Comparison of ENCODE assay signal across 10 mouse cellular contexts in genomic region chr12:81331937-81332874, GRCm38 (mm10). TPM values are rescaled to one million over a fixed set of nuclear protein-coding genes. Genes with fewer than 3 reads are reported as not detected.
DNase-seq lines count a peak whose midpoint lies in the region; ATAC-seq and TF ChIP-seq lines count a peak whose summit lies in the region.
"Had no signal": no experiment of that assay in that cellular context is flagged by ENCODE, and none has a peak within 500 bp of the region (broad histone marks: within the 10 kb centered on the region; RNA-seq: fewer than 3 reads in every experiment).

No protein-coding gene starts in this region.

- H3K9ac ChIP-seq in lung, embryonic 16.5 days (ENCODE audit: low read length) = peak overlapping the region; percentile 70

- no peak for TF ChIP-seq POLR2A in lung, adult 2 months (IDR thresholded peaks at IDR 0.05; ENCODE audit: borderline replicate concordance, extremely low read depth, low read depth, low read length)
- TF ChIP-seq POLR2A in cortical plate, adult 2 months (IDR thresholded peaks at IDR 0.05; ENCODE audit: extremely low read depth, insufficient read depth, low read length) = peak; percentile 30; the same call in 1 of the 2 replicates

- no peaks in the 10 kb centered on the region for H3K4me1 ChIP-seq in lung, adult 2 months (ENCODE audit: control insufficient read depth, insufficient read depth, low read length)
- peaks cover 2% of the 10 kb centered on the region; the same call in 1 of the 2 replicates for H3K4me1 ChIP-seq in cortical plate, adult 2 months (ENCODE audit: control insufficient read depth, insufficient read depth, low read length)
- no peaks in the 10 kb centered on the region for H3K4me1 ChIP-seq in lung, embryonic 16.5 days (replicated peaks; ENCODE audit: control insufficient read depth, insufficient read depth, low read length)

- H3K36me3 ChIP-seq in lung, embryonic 16.5 days (ENCODE audit: control insufficient read depth, insufficient read depth, low read length) = no peaks in the 10 kb centered on the region
- H3K36me3 ChIP-seq: G1E had no signal

- H3K4me3 ChIP-seq in lung, adult 2 months (replicated peaks; ENCODE audit: extremely low read depth, low read depth, low read length) = peak overlapping the region; percentile 14
- H3K4me3 ChIP-seq in cortical plate, adult 2 months (ENCODE audit: insufficient read depth, low read length) = peak overlapping the region; percentile 60
- H3K4me3 ChIP-seq in lung, embryonic 16.5 days (ENCODE audit: low read length) = peak overlapping the region; percentile 63
- H3K4me3 ChIP-seq: megakaryocyte, embryonic 14.5 days had no signal

- H3K27me3 ChIP-seq in lung, embryonic 16.5 days (ENCODE audit: control insufficient read depth, insufficient read depth, low read depth, low read length) = peaks cover 16% of the 10 kb centered on the region

- no peaks in the 10 kb centered on the region for H3K9me3 ChIP-seq in lung, embryonic 16.5 days (ENCODE audit: control insufficient read depth, low read length)
- H3K9me3 ChIP-seq: G1E had no signal

- peak; percentile 72 for ATAC-seq in lung, embryonic 16.5 days (ENCODE audit: low read depth)

- TF ChIP-seq CTCF in lung, adult 2 months (IDR thresholded peaks at IDR 0.05; ENCODE audit: insufficient read depth, low read length) = no peak
- no peak for TF ChIP-seq CTCF in cortical plate, adult 2 months (IDR thresholded peaks at IDR 0.05; ENCODE audit: extremely low read depth, insufficient read depth, low read length)

- H3K27ac ChIP-seq in cortical plate, adult 2 months (ENCODE audit: insufficient read depth, low read length) = peak overlapping the region; percentile 72
- H3K27ac ChIP-seq in lung, embryonic 16.5 days (ENCODE audit: low read length) = no peak overlapping the region

- WGBS in lung, adult 2 months = 1% methylated on average over 52 of the region's 54 CpGs
- under 1% methylated on average over 46 of the region's 54 CpGs for WGBS in lung, embryonic 16.5 days

- no peak for DNase-seq in lung, adult 2 months
- no peak for DNase-seq in lung, postnatal 36 days
- DNase-seq in gastrocnemius, postnatal 10 days = peak; percentile 45
- DNase-seq in layer of hippocampus, adult 9-10 months (ENCODE audit: low spot score) = peak; percentile 16
- peak; percentile 48 to 53 for DNase-seq in right cerebral cortex, postnatal 36 days (ENCODE audit: low spot score in 2 of 2)
- no peak for DNase-seq in spleen, postnatal 4 days (ENCODE audit: low spot score in 2 of 2)

- H3K4me2 ChIP-seq in lung, embryonic 16.5 days (ENCODE audit: low read depth, low read length) = peak overlapping the region; percentile 96

RNA-seq across cellular contexts. Expression of gene Slc8a3, which starts 0.8 kb away (rescaled TPM):
- polyA plus RNA-seq in lung, adult 2 months (2012; rRNA removed) = 0.61 and 0.77 TPM in 2 replicates
- 9.3 and 9.8 TPM in 2 replicates for polyA plus RNA-seq in cortical plate, adult 2 months (2012; rRNA removed)
- total RNA-seq in gastrocnemius, postnatal 10 days (2021) = 10 to 100 TPM; 35.8 to 48.7 TPM
- polyA plus RNA-seq in lung, embryonic 16.5 days (2015; fragmentation: Nextera tagmentation; extraction: Ambion mirVana) = 0.69 and 0.72 TPM in 2 replicates
- polyA plus RNA-seq: G1E had no signal

RNA-seq across cellular contexts. Expression of gene Gm4787, which starts 47.1 kb away (rescaled TPM):
- 0.22 and 0.28 TPM in 2 replicates for polyA plus RNA-seq in lung, adult 2 months (2012; rRNA removed)
- polyA plus RNA-seq in cortical plate, adult 2 months (2012; rRNA removed) = 2.1 and 2.2 TPM in 2 replicates
- under 1 TPM; 0.66 to 0.90 TPM for total RNA-seq in gastrocnemius, postnatal 10 days (2021)
- 0.21 and 0.33 TPM in 2 replicates for polyA plus RNA-seq in lung, embryonic 16.5 days (2015; fragmentation: Nextera tagmentation; extraction: Ambion mirVana)
- polyA plus RNA-seq: G1E had no signal

Comparison
In these comparisons a context has a peak if more than half of its experiments do, and no peak if none do; other contexts are left out.
1. DNase-seq: peak in gastrocnemius, postnatal 10 days (single experiment), layer of hippocampus, adult 9-10 months (single experiment) and right cerebral cortex, postnatal 36 days (2 of 2); none in lung, adult 2 months (single experiment), lung, postnatal 36 days (single experiment) and spleen, postnatal 4 days (0 of 2).
2. Peak in every context shown above with its lines, with median percentiles within 50 percentile points of each other: H3K4me3 ChIP-seq.